Mouse (Mus musculus) embryonic fibroblast, embryonic 13.5 days (primary cell): ENCODE measurements at regions not wholly inside any gene's neighbourhood (a gene's known extent, or its start where the extent isn't known, plus 50 kb on each side); places are given as distances from the start of the nearest gene placed in this dataset.

ENCODE experiments used
- CTCF ChIP-seq: IDR thresholded peaks from 2 replicates; pipeline ENCODE4 v1.5.1; 2011; ENCODE audit warnings: mild to moderate bottlenecking, control low read depth, low read length, moderate library complexity, borderline replicate concordance; ENCODE audit not compliant: insufficient read depth
- POLR2A ChIP-seq: IDR thresholded peaks from 2 replicates; pipeline ENCODE4 v1.6.1; 2011; ENCODE audit warnings: low read depth, mild to moderate bottlenecking, control low read depth, low read length, moderate library complexity

DNA sequence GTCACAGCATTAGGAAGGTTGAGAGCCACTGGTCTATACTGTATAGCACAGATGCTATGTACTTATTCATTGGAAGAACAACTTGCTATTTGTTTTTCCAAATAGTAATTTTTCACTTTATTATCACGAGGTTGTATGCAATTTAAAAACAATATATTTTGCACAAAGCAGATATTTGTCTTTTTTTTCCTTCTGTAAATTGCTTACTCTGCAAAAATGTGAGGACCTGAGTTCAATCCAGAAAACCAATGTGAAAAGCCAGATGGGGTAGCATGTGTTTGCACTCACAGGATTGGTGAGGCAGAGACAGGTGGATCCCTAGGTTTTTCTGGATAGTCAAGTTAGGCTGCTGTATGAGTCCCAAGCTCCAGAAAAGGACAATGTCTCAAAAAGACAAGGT lies 268.5 kb downstream of the Bckdhb start:
- TF ChIP-seq POLR2A: no peak
- TF ChIP-seq CTCF: no peak
